Mouse (Mus musculus): ENCODE measurements around the gene Figla.

GRCm38 (mm10) chr6:86029323-86029713 lies 13.3 kb downstream of the Figla start:
- TF ChIP-seq CTCF (IDR thresholded peaks at IDR 0.05; ENCODE audit: low read depth, low read length): no peak
- TF ChIP-seq POLR2A (IDR thresholded peaks at IDR 0.05; ENCODE audit: borderline replicate concordance, low read depth, low read length): no peak
